Mouse (Mus musculus): ENCODE results near the gene Zfp691.

Zfp691 gene

DNA sequence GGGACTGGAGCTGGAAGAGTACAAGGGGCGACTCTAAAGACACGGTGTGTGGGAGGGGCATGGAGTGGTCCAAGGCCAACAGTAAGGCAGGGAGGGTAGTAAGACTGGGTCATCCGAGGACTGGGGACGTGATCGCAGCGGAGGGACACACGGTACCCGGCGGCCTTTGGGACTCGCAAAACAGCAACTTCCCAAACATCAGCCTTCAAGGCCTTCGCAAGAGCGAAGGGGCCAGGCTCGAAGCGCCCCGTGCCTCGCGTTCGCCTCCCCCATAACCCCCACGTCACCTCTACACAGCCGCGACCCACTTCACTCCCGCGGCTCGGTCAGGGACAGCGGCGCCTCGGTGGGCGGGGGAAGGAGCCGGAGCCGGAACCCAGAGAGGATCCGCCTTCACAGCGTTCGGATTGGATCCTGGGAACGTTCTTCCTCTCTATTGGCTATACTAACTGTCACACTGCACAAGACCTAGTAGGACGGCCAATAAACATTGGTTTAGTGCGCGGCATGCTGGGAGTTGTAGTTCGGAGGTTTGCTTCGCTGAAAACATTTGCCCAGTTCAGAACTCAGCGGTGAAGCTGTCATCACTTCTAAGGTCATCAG is at the start of gene Zfp691:
Gene Zfp691 (minus strand): TSS at position 345 of the 603 bp plus-strand sequence.
- in situ Hi-C loops (cut with MboI; ENCODE audit: low pct_unique_long_range_greater_than_20kb in 1 of 2, low sequenced_read_pairs in 2 of 2, unreplicated experiment in 1 of 2), result loop anchor here (25.0 kb wide), 3 partner anchors 437 to 562 kb away; partner anchors contain the start of genes Cfap57 (in 1 of the 2), Ebna1bp2 (in 1 of the 2) and Olfr1339 (in 1 of the 2)

DNA sequence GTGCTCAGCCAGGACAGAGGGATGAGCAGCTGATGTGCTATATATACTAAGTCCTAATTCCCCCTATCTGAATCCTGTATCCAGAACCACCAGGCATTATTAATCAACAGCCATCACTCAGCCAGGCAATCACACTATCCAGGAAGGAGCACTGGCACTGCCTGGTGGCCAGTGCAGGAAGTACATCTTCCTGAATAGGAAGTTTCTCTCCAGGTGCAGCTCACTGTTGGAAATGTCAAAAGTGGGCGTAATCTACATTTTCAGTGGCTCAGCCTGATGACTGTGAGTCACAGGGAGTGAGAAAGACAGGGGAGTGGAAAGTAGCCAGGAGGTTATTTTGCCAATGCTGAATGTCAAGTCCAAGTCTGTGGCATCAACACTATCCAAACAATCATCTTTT is 49.7 kb upstream of the Zfp691 start:
- in situ Hi-C loops (cut with MboI; ENCODE audit: low pct_unique_long_range_greater_than_20kb in 1 of 2, low sequenced_read_pairs in 2 of 2, unreplicated experiment in 1 of 2), result no loop called here

DNA sequence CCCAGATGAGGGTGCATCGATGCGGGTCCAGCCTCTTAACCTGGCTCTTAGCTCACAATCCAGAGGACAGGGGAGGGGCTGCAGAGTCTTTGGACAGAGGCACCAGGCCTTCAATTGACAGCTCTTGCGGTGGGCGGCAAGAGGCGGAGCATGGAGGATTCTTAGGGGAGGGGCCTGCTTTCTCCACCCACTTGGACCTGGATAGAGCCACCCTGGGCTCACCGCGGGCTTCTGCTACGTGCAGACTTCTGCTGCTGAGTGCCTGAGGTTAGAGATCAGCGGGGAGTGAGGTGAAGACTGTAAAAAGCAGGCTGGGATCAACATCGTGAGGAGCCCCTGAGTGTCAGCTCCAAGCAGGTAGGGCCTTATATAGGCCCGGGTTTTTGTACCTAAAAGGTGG is 44.2 kb upstream of the Zfp691 start, which contains the start of gene Tmem269:
Gene Tmem269 (minus strand): TSS at position 49 of the 400 bp plus-strand sequence.
- in situ Hi-C loops (cut with MboI; ENCODE audit: low pct_unique_long_range_greater_than_20kb in 1 of 2, low sequenced_read_pairs in 2 of 2, unreplicated experiment in 1 of 2), result no loop called here

DNA sequence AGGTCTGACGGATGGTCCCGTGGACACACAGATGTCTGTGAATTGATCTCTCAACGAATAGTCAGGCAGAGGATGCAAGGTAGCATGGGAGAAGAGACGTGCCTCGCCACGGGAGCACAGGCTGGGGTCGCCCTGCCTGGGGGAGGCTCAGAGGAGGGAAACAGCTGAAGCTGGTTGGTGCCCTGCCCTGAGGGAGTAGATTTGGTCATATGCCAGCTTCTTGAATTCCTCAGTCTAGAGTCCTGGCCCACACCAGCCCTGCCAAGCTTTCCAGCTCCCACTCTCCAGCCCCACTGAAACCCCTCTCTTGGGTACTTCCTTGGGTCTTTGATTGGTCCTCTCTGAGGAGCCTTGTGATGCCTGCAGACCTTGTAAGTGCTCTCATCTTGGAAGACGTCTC is 42.7 kb upstream of the Zfp691 start:
- in situ Hi-C loops (cut with MboI; ENCODE audit: low pct_unique_long_range_greater_than_20kb in 1 of 2, low sequenced_read_pairs in 2 of 2, unreplicated experiment in 1 of 2), result no loop called here

DNA sequence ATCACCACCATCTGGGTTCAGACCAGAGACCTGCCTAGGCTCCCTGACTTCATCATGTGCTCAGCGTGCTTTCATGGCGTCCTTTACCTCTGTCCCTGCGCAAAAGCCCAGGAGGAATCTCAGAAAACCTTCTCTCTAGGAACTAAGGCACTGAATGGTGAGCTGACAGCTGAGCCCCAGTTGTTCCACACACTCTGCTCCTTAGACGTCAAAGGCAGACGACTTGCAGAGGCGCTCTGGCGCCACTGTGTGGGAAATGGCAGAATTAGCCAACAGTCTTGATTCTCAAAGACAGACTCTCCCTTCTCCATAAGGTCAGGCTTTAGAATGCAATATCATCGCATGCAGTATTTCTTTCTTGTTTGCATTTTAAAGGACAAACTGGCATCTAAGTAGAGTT is 30.7 kb upstream of the Zfp691 start:
- in situ Hi-C loops (cut with MboI; ENCODE audit: low pct_unique_long_range_greater_than_20kb in 1 of 2, low sequenced_read_pairs in 2 of 2, unreplicated experiment in 1 of 2), result no loop called here

DNA sequence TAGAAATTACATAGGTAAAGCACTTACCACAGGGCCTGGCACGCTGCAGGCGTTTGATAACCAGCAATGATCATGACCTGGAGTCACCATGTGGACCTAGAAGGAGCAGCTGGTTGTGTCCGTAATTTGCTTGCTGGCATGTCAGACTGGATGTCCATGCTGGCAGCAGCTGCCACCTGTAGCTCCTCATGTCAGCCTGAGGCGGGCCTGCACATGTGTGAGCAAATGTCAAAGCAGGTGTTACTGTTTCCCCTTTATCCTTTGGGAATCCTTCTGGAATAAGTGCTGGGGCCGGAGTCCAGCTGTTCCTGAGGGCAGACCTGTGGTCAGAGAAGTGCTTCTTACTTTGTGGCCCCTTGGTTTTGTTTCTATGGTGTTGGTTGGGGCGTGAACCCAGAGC is 24.1 kb upstream of the Zfp691 start:
- in situ Hi-C loops (cut with MboI; ENCODE audit: low pct_unique_long_range_greater_than_20kb in 1 of 2, low sequenced_read_pairs in 2 of 2, unreplicated experiment in 1 of 2), result no loop called here

DNA sequence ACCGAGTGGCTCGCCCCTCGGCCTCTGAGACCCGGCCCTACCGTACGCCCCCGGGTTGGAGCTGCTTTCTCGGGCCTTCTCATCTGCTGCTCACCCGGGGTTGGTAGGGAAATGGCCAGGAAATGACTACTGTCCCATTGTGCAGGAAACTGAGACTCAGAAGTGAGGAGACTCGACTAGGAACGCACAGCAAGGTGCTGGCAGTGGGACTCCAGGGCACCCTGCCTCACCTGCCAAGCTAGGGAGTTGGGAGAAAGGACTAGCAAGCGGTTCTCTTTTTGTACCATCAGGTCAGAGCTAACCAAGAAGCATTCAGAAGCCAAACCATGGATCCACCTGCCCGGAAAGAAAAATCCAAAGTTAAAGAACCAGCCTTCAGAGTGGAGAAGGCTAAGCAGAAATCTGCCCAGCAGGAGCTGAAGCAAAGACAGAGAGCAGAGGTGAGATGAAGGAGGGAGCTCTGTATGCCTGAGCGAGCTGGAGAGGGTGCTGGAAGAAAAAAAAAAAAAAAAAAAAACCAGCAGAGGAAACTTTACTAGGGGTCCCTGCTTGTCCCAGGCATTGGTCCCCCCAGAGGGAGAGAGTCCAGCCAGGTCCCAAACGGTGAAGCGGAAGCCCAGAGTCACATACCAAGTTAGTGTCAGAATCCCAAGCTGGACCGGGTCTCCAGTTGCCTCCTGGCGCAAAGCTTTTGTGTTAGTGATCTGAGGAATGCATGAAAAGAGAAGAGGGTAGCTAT is 21.8 kb upstream of the Zfp691 start:
- in situ Hi-C loops (cut with MboI; ENCODE audit: low pct_unique_long_range_greater_than_20kb in 1 of 2, low sequenced_read_pairs in 2 of 2, unreplicated experiment in 1 of 2), result no loop called here

DNA sequence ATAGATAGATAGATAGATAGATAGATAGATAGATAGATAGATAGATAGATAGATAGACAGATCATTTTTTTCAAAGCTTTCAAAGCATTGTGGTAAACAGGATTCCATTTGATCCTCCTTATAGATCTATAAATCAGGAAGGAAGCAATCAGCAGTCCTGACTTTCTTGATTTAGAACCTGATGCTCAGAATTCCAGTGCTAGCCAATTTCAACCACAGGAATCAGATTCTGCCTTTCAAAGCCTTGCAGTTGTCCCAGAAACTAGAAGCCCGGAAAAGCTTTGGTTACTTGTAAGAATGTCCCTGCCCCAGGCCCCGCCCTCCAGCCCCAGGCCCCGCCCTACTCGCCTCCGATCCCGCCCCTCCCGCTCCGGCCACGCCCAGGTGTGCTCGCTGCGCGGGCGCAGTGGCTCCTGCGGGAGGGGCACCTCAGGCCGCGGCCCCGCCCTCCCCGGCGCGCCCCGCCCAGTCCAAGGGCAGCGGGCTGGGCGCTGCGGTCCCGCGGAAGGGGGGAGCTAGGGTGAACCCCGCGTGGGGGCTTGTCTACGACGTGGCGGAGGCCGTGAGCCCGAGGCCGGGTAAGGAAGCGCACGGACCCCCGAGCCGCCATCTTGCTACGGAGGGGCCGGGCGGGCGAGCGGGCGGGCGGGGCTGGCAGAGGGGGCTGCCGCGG is 21.1 kb upstream of the Zfp691 start, which contains the start of gene Svbp:
Gene Svbp (plus strand): TSS at position 398 of the 673 bp plus-strand sequence.
- in situ Hi-C loops (cut with MboI; ENCODE audit: low pct_unique_long_range_greater_than_20kb in 1 of 2, low sequenced_read_pairs in 2 of 2, unreplicated experiment in 1 of 2), result no loop called here

DNA sequence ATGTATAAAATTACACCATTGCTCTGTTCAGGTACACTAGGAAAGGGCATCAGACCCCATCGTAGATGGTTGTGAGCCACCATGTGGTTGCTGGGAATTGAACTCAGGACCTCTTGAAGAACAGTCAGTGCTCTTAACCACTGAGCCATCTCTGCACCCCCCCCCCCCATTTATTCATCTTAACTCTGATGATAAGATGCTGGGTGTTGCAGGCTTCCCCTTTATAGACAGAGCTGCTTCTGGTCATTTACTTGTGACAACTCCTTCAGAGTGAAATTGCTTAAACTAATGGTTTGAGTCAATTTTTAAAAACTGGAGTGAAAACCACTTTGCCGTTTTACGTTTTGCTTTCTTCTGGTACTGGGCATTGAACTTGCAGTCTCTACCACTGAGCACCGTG is 18.8 kb upstream of the Zfp691 start:
- in situ Hi-C loops (cut with MboI; ENCODE audit: low pct_unique_long_range_greater_than_20kb in 1 of 2, low sequenced_read_pairs in 2 of 2, unreplicated experiment in 1 of 2), result no loop called here

DNA sequence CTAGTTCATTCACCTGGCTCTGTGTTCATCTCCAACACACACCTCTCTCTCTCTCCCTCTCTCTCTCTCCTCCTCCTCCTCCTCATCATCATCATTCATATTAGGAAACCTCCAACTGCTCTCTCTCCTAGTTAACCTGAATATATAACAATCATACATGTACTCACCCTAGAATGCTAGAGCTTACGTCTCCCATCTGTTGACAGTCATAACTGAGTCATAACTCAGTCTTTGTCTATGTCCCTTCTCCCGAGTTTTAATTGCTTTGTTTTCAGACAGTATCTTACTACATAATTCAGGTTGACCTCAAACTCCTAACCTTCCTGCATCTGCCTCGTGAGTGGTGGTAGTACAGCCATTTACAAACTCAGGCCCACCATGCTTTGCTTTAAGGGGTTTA is 17.3 kb upstream of the Zfp691 start:
- in situ Hi-C loops (cut with MboI; ENCODE audit: low pct_unique_long_range_greater_than_20kb in 1 of 2, low sequenced_read_pairs in 2 of 2, unreplicated experiment in 1 of 2), result no loop called here

DNA sequence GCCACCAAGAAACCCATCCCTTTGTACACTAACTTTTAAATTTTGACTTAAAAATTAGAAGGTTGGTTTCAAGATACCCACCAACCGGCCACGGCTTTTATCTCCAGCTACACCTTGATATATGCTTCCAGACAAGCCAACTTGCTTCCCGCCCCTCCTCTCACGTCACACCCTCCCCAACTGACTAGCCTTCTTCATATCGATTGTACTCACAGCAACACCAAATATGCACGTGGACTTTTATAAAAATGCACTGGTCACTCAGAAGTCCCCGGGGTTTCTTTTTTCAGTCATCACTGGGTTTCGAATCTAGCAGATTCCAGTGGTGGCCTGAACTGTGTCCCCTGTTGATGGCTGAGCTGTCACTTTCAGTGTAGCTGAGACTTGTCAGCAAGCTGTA is 16.6 kb upstream of the Zfp691 start:
- in situ Hi-C loops (cut with MboI; ENCODE audit: low pct_unique_long_range_greater_than_20kb in 1 of 2, low sequenced_read_pairs in 2 of 2, unreplicated experiment in 1 of 2), result no loop called here

DNA sequence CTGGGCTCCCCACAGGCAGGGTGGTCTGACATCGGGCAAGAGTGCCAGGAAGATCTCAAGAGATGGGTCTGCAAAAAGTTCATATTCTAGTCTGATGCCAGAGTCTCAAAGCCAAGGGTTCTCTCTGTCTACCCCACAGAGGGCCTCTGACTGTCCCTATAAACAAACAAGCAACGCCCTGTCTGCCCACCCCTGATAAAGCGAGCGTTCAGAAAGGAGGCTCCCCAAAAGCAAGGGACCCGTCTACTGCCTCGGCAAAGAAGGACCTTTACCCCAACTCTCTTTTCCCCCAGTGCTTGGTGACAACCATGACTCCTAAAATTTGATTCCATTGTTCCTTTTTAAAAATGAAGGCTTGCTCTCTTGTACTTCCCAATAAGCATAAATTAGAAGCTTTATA is 15.9 kb upstream of the Zfp691 start, which contains the start of gene Ermap:
Gene Ermap (minus strand): TSS at position 148 of the 400 bp plus-strand sequence.
- in situ Hi-C loops (cut with MboI; ENCODE audit: low pct_unique_long_range_greater_than_20kb in 1 of 2, low sequenced_read_pairs in 2 of 2, unreplicated experiment in 1 of 2), result no loop called here

DNA sequence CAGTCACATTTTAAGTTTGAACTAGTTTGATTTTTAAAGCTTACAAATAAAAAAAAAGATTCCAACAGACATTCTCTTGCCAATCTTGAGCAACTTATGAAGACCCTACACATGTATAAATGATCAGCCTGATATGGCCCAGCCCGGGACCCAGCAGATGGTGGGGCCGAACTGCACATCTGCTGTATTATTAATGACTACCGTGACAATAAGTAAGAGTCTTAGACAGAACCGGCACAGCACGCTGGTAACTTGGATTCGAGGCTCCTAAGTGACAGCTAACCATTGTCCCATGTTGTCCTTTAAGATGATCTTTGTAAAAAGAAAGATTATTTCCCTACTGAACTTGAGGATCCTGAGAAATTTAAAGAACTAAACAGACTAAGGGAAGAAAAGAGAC is 15.4 kb upstream of the Zfp691 start:
- in situ Hi-C loops (cut with MboI; ENCODE audit: low pct_unique_long_range_greater_than_20kb in 1 of 2, low sequenced_read_pairs in 2 of 2, unreplicated experiment in 1 of 2), result no loop called here

DNA sequence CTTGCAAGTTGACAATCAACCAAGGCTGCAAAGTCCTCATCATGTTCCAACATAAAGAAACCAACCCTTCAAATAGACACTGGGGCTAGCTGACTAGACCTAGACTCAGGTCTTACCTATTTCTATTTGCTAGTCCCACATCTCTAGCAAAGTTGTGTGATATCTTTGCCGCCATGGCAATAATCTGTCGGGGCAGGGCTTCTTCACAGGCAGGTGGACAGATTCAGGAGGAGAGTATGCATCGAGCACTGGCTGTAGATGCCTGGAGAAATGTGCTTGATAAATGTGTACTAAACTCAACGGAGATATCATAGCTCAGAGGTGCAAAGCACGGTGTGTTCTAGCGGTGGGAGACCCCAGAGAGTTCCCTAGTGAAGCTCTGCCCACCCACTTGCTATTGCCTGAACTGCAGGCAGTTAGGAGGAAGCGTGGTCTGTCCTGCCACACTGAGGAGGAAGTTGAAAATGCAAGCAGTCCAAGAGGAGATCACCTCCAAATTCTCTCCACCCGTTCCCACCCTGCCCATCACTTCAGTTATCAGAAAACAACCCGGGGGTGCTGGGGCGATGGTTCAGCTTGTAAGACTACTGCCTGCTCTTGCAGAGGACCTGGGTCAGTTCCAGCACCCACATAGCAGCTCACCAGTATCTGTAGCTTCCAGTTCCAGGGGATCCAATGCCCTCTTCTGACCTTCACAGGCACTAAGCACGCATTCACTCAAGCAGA is 14.2 kb upstream of the Zfp691 start:
- in situ Hi-C loops (cut with MboI; ENCODE audit: low pct_unique_long_range_greater_than_20kb in 1 of 2, low sequenced_read_pairs in 2 of 2, unreplicated experiment in 1 of 2), result no loop called here

DNA sequence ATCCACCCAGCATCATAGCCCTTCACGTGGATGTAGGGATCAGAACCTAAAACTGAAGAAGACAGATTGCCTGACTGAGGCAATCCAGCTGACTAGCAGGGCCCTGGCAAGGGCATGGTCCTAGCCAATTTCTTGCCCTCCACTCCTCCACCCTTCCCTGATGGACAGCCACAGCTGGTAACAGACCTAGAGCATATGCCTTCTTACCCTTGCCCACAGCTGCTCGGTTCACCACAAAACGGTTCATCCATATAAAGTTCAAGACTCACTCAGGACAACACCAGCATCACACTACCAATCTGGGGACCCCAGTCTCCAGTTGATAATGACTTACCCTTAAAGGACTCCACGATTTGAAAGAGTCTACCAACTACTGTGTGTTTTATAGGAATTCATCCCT is 11.8 kb upstream of the Zfp691 start:
- in situ Hi-C loops (cut with MboI; ENCODE audit: low pct_unique_long_range_greater_than_20kb in 1 of 2, low sequenced_read_pairs in 2 of 2, unreplicated experiment in 1 of 2), result no loop called here

DNA sequence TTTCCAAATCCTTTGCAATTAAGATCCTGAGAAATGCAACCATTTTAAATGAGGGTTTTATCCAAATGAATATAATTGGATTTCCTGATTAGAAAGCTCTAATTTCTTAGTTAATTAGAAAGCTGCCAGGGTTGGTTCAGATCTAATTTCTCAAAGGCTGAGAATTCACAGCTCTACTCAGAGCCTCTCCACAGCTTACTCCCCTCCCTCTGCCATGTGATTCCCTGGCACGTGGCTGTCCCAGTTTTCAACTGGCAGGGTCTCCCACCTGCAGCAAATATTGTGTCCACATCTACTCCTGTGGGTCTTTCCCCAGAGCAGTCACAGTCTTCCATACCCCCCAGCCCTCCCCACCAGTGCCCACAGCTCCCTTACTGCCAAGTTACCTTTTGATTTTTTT is 9.5 kb upstream of the Zfp691 start:
- in situ Hi-C loops (cut with MboI; ENCODE audit: low pct_unique_long_range_greater_than_20kb in 1 of 2, low sequenced_read_pairs in 2 of 2, unreplicated experiment in 1 of 2), result no loop called here

DNA sequence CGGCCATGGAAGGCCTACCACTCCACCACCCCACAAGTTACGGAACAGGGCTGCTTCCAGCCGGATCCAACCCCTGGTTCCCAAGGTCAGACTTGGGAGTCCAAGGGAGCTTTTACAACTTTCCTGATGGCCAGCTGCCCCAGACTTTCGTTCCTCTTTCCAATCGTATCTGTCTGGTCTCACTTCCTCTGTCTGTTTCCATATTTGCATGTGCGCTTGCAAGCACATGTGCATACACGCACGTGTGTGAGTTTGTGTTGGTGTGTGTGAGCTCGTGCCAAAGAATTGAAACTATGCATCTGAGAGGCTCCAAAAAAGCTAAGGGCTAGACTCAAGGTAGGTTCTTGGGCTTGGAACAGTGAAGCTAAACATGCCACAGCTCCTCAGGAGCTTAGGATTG is 7.5 kb upstream of the Zfp691 start:
- in situ Hi-C loops (cut with MboI; ENCODE audit: low pct_unique_long_range_greater_than_20kb in 1 of 2, low sequenced_read_pairs in 2 of 2, unreplicated experiment in 1 of 2), result no loop called here

DNA sequence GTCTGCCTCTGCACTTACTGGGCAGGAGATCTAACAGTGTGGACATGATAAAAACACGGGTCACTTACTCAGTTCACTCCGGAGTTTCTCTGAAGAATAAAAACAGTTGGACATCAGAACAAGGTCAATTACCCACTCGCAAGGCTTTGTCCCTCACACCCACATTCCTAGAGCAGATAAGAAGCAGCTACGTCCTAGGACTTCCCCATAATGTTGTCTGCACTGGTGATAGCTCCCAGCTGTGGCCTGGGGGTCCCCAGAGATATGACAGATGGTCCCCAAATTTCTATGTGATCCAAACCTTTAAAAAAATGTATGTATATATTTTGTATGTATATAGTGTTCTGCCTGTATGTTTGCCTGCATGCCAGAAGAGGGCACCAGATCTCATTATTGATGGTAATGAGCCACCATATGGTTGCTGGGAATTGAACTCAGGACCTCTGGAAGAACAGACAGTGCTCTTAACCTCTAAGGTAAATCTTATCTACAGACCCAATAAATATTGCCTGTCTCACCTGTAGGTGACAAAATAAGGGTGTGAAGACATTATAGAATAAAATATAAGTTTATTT is 6.2 kb upstream of the Zfp691 start:
- in situ Hi-C loops (cut with MboI; ENCODE audit: low pct_unique_long_range_greater_than_20kb in 1 of 2, low sequenced_read_pairs in 2 of 2, unreplicated experiment in 1 of 2), result no loop called here

DNA sequence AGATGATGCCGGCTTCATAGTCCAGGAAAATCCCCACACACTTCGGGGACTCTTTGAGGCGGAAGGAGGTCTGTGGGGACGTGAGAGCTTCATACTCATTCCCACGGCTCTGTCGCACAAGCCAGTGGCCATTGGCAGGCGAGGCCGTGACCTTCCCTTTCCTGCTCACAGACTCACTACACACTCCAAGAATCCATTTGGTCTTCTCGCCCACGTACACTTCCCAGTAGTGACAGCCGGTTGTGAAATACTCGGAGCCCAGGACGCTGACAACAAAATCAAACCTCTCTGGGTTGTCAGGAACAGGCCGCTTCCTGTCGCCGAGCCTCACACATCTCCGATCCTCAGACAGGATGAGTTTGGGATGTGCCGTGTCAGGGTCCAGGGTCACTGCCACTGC is 4.3 kb upstream of the Zfp691 start:
- in situ Hi-C loops (cut with MboI; ENCODE audit: low pct_unique_long_range_greater_than_20kb in 1 of 2, low sequenced_read_pairs in 2 of 2, unreplicated experiment in 1 of 2), result no loop called here

Measured in mouse embryonic stem cell (cell line).